Mouse (Mus musculus): ENCODE measurements around the gene Olfr463.

GRCm38 (mm10) chr11:87881714-87882113 is 15.5 kb downstream of the Olfr463 start:
- TF ChIP-seq GATA1 (IDR thresholded peaks at IDR 0.05; ENCODE audit: low read length) (no peak), TAL1 (IDR thresholded peaks at IDR 0.05; ENCODE audit: low read length) (no peak)
